Mouse (Mus musculus): ENCODE results near the gene Ighmbp2.

DNA sequence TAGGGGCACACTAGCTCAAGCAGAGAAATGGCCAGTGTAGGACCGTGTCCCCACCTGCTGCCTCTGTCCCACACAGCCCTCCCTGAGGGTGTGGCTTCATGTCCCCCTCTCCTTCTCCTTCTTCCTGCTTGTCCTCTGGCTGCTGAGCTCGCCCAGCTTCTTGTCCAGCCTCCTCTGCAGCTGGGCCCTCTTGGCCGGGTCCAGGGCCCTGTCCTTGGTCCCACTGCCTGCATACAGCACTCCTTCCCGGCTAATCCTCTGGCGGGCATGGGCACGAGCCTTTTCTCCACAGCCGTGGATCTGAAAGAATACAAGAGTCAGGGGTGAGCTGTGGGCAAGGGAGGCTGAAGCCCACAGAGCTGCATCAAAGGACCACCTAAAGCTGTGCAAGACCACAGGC lies 21.5 kb downstream of the Ighmbp2 start:
- no peak for TF ChIP-seq EP300 (IDR thresholded peaks at IDR 0.05)
- TF ChIP-seq CTCF (IDR thresholded peaks at IDR 0.05) = no peak

Data from lung, postnatal 0 days (tissue).